Mouse (Mus musculus) lung, postnatal 0 days (tissue): Measurements from ENCODE around the gene Clec2d. TPM values are rescaled to one million over a fixed set of nuclear protein-coding genes. Genes with fewer than 3 reads are reported as not detected.

Source experiments
- ATAC-seq: fragments of 200-750 bp; cut with Nextera tagmentation; 2 replicates; pipeline ENCODE4 v1.8.0; 2017; ENCODE audit warnings: moderate library complexity
- DNase-seq: peaks from one replicate; pipeline ENCODE4 v3.0.0-alpha.2; 2016; ENCODE audit warnings: low spot score
- H3K27ac ChIP-seq: fragments of 300-500 bp; sonication (generic); 2 replicates; pipeline ENCODE4 v1.5.1; 2014; ENCODE audit warnings: antibody characterized with exemption, mild to moderate bottlenecking, low read length, mixed read lengths
- H3K27me3 ChIP-seq: fragments of 300-500 bp; sonication (generic); replicated peaks from 2 replicates; pipeline ENCODE4 v1.6.1; 2014; ENCODE audit warnings: low read length, mixed read lengths; ENCODE audit not compliant: insufficient read depth
- H3K36me3 ChIP-seq: fragments of 300-500 bp; sonication (generic); 2 replicates; pipeline ENCODE4 v1.6.1; 2014; ENCODE audit warnings: low read length, mixed read lengths; ENCODE audit not compliant: insufficient read depth
- H3K4me1 ChIP-seq: fragments of 300-500 bp; sonication (generic); 2 replicates; pipeline ENCODE4 v1.6.1; 2014; ENCODE audit warnings: antibody characterized with exemption, low read depth, low read length, mixed read lengths; ENCODE audit not compliant: insufficient read depth
- H3K4me2 ChIP-seq: fragments of 300-500 bp; sonication (generic); replicated peaks from 2 replicates; pipeline ENCODE4 v1.6.1; 2014; ENCODE audit warnings: low read depth, mild to moderate bottlenecking, low read length, moderate library complexity, mixed read lengths
- H3K4me3 ChIP-seq: fragments of 300-500 bp; sonication (generic); 2 replicates; pipeline ENCODE4 v1.5.1; 2014; ENCODE audit warnings: low read depth, low read length
- H3K9ac ChIP-seq: fragments of 300-500 bp; sonication (generic); replicated peaks from 2 replicates; pipeline ENCODE4 v1.6.1; 2014; ENCODE audit warnings: low read depth, mild to moderate bottlenecking
- H3K9me3 ChIP-seq: fragments of 300-500 bp; sonication (generic); 2 replicates; pipeline ENCODE4 v1.6.1; 2016; ENCODE audit warnings: low read length, mixed read lengths
- CTCF ChIP-seq: IDR thresholded peaks from 2 replicates; pipeline ENCODE4 v1.5.1; 2016; ENCODE audit warnings: antibody characterized with exemption, mild to moderate bottlenecking
- EP300 ChIP-seq: IDR thresholded peaks from 2 replicates; pipeline ENCODE4 v1.6.1; 2016; ENCODE audit warnings: antibody characterized with exemption, mild to moderate bottlenecking, control low read depth
- WGBS: fragments of 180-500 bp; shearing (Covaris S2); extraction: QIAGEN DNeasy Blood & Tissue Kit; methylation state at CpG from one replicate; pipeline ENCODE4 v1.1.7; 2014; 5-methylcytosine and 5-hydroxymethylcytosine counted together
- polyA plus RNA-seq: library from polyadenylated mRNA; unstranded; fragments of >200 nt; fragmentation: Nextera tagmentation; extraction: Ambion mirVana; gene quantifications from 2 replicates; pipeline ENCODE4 v1.2.1, GENCODE M21; 2015

Gene Clec2d
- polyA plus RNA-seq, 1 experiment from 2014 or later, result 5.1 TPM

GRCm38 (mm10) chr6:129219897-129220517 lies 39.6 kb downstream of the Clec2d start:
- 54% methylated on average over 3 of the region's 3 CpGs for WGBS
- H3K9ac ChIP-seq, result no peak overlapping the region
- no peak overlapping the region for H3K4me2 ChIP-seq
- ATAC-seq (no peak), DNase-seq (no peak)
- no peak overlapping the region for H3K4me3 ChIP-seq
- no peaks in the 10 kb centered on the region for H3K27me3 ChIP-seq
- TF ChIP-seq CTCF (no peak), EP300 (peak; percentile 21; the same call in 1 of the 2 replicates)
- H3K4me1 ChIP-seq, result peaks cover 4% of the 10 kb centered on the region; the same call in 1 of the 2 replicates
- no peaks in the 10 kb centered on the region for H3K9me3 ChIP-seq
- H3K36me3 ChIP-seq, result no peaks in the 10 kb centered on the region
- H3K27ac ChIP-seq, result no peak overlapping the region

- H3K4me1 ChIP-seq, result peaks cover under 1% of the 10 kb centered on the region; the same call in 1 of the 2 replicates
- H3K4me3 ChIP-seq, result no peak overlapping the region
- no peak for ATAC-seq
Measured at GRCm38 (mm10) chr6:129221053-129221452, 40.6 kb downstream of the Clec2d start.

GRCm38 (mm10) chr6:129222188-129222800 lies 41.9 kb downstream of the Clec2d start:
- Histone ChIP-seq H3K4me1 (no peaks in the 10 kb centered on the region), H3K9ac (no peak overlapping the region), H3K27me3 (no peaks in the 10 kb centered on the region), H3K4me3 (no peak overlapping the region), H3K9me3 (no peaks in the 10 kb centered on the region), H3K4me2 (no peak overlapping the region), H3K36me3 (no peaks in the 10 kb centered on the region), H3K27ac (no peak overlapping the region; the same call in 1 of the 2 replicates)
- TF ChIP-seq EP300, result no peak; the same call in 1 of the 2 replicates
- no peak for TF ChIP-seq CTCF
- peak; percentile 42; the same call in 1 of the 2 replicates for ATAC-seq
- DNase-seq, result peak; percentile 68
- WGBS, result 44% methylated on average over 3 of the region's 3 CpGs

More at GRCm38 (mm10) chr6:129221053-129221452, 40.6 kb downstream of the Clec2d start:
- Histone ChIP-seq H3K27ac (no peak overlapping the region), H3K4me2 (no peak overlapping the region), H3K9me3 (no peaks in the 10 kb centered on the region), H3K9ac (no peak overlapping the region), H3K36me3 (no peaks in the 10 kb centered on the region), H3K27me3 (no peaks in the 10 kb centered on the region)
- 79% methylated on average over 1 of the region's 1 CpGs for WGBS
- DNase-seq, result no peak
- TF ChIP-seq CTCF, result no peak
- no peak for TF ChIP-seq EP300

DNA sequence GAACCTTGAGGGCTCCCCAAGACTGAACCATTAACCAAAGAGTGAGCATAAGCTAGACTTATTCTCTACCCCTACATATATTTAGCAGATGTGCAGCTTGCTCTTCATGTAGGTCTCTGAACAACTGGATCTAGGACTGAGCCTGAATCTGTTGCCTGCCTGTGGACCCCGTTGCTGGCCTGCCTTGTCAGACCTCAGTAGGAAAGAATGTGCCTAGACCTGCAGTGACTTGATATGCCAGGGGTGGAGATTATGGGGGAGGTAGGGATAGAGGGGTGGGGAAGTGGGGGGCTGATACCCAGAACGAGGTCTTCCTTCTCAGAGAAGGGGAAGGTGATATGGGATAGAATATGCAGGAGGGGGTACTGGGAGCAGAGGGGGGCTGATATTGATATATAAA lies 43.2 kb downstream of the Clec2d start:
- Histone ChIP-seq H3K36me3 (no peaks in the 10 kb centered on the region), H3K9ac (no peak overlapping the region), H3K9me3 (no peaks in the 10 kb centered on the region), H3K4me1 (no peaks in the 10 kb centered on the region), H3K27ac (peak overlapping the region; percentile 62), H3K4me2 (no peak overlapping the region), H3K4me3 (no peak overlapping the region), H3K27me3 (no peaks in the 10 kb centered on the region)
- DNase-seq (no peak), ATAC-seq (no peak)
- 55% methylated on average over 2 of the region's 2 CpGs for WGBS
- TF ChIP-seq CTCF (no peak), EP300 (no peak)

DNA sequence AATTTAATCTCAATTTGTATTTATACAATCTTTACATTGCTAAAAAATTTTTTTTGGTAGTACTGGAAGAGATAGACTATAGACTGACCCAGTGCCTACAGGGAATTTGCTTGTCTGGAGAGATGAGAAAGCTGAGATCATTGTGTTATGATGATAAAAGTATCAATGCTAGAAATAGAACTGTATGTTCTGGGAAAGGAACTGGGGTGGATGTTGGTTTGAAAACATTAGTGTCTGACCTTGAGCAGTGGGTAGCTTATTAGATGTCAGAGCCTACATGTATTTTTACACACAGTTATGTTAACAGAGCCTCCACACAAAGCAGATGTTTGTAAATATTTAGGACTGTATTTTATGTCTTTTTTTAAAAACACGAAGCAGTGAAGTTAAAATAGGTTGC lies 43.7 kb downstream of the Clec2d start:
- H3K27me3 ChIP-seq, result no peaks in the 10 kb centered on the region
- 37% methylated on average over 1 of the region's 1 CpGs for WGBS
- ATAC-seq, result peak; percentile 69
- no peak overlapping the region for H3K4me2 ChIP-seq
- TF ChIP-seq EP300 (peak; percentile 93), CTCF (no peak)
- H3K9me3 ChIP-seq, result no peaks in the 10 kb centered on the region
- H3K4me3 ChIP-seq, result no peak overlapping the region
- no peaks in the 10 kb centered on the region for H3K4me1 ChIP-seq
- peak overlapping the region; percentile 43; the same call in 1 of the 2 replicates for H3K27ac ChIP-seq
- no peak overlapping the region for H3K9ac ChIP-seq
- DNase-seq, result peak; percentile 59
- no peaks in the 10 kb centered on the region for H3K36me3 ChIP-seq

DNA sequence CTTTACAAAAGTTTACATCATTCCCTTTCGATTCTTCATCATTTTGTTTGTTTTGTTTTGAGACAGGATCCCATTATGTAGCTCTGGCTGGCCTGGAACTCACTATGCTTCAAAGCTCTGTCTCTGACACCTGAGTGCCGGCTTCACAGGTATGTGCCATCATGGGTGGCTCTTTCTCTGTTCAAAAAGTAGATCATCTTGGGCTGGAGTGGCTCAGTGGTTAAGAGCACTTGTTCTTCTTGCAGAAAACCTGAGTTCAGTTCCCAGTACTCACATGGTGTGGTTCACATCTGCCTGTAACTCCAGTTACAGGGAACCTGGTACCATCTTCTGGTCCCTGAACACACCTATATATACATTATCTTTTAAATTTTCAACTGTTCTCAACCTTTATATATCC lies 44.7 kb downstream of the Clec2d start:
- no peak for ATAC-seq
- no peaks in the 10 kb centered on the region for H3K9me3 ChIP-seq
- DNase-seq, result no peak
- no peak overlapping the region for H3K4me3 ChIP-seq
- H3K36me3 ChIP-seq, result no peaks in the 10 kb centered on the region
- no peak overlapping the region for H3K4me2 ChIP-seq
- no peaks in the 10 kb centered on the region for H3K27me3 ChIP-seq
- TF ChIP-seq EP300, result no peak
- peak overlapping the region; percentile 43 for H3K27ac ChIP-seq
- H3K9ac ChIP-seq, result no peak overlapping the region
- H3K4me1 ChIP-seq, result peaks cover 4% of the 10 kb centered on the region; the same call in 1 of the 2 replicates
- 55% methylated on average over 2 of the region's 2 CpGs for WGBS
